Mouse (Mus musculus): Measurements from ENCODE around the gene Trim25.
A peak's percentile ranks its signal among the peaks of the same experiment; 100 is the strongest.
"Not testable (repeated sequence)": the region's sequence is repeated elsewhere in the genome, so short reads cannot be mapped to it uniquely, and the experiment has no call there.

Gene Trim25

DNA sequence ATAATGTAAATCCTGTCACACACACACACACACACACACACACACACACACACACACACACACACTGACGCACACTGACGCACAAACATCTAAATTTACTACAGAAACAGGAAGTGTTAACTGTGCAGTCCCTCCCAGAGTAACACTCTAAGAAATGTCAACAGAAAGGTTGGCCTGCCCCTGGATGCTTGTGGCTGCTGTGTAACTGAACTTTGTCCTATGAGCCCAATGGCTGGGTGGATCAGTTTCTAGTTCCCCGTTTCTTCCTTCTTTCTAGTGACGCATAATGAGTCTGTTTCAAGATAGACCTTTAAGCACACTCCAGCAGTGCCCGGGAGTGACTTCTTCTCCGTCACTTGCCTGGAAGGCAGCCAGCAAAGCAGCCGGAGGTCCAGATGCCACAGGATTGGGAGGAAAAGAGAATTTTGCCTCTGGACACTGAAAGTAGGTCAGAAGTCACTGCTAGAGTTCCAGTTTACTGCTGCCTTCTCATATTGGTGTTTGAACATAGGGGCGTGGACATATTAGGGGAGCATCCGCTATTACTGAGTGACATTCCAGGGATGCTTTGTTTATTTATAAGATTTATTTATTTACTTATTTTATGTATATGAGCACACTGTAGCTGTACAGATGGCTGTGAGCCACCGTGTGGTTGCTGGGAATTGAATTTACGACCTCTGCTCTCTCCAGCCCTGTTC, 25.2 kb downstream of the Trim25 start:
- DNase-seq (ENCODE audit: low read depth, low spot score) = no peak

DNA sequence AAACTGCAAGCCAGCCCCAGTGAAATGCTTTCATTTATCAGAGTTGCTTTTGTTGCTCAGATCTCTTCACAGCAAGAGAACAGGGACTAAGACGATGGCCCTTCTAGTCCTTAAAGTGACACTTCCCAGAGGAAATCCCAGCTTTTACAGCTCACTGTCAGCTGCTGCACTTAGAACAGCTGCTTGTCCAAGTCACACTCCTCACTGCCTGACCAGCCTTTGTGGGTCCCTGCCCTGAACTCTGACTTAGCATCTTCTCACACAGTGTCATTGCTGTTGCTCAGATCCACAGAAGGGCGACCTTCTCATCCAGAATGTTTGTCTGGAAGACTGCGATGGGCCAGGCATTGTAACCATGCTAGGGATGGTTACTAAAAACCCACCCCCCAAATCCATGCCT, 26.4 kb downstream of the Trim25 start:
- no peak for DNase-seq (ENCODE audit: low read depth, low spot score)

DNA sequence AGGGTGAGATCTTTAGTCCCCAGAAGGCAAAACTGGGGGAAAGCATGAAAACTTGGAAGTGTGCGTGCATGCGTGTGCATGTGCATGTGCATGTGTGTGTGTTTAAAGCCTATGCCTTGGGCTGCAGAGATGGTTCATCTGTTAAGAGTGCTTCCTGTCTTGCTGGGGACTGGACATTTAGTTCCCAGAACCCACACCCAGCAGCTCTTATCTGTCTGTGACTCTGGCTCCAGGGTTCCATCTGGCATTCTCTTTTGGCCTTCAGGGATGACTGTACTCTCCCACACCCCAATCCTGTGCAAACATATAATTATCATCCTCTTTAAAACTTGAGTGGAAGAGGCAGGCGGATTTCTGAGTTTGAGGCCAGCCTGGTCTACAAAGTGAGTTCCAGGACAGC, 26.9 kb downstream of the Trim25 start:
- no peak for DNase-seq (ENCODE audit: low read depth, low spot score)

DNA sequence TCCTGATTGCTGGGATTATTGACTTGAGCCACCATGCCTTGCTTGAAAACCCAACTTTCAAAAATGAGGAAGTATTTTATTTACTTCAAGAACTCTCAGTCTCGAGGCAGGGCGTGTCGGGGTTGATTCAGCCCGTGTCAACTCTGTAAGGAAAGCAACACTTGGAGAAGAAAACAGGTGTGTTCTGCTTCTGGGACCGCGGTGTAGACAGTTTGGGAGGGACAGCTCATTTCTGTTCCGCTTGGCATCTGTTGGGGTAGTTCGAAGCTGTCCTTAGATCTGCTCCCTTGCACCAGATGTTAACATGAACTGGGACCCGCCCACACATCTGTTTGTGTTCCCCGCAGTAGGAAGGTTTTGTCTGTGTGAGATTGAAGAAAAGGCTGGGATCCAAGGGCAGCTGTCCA, 28.8 kb downstream of the Trim25 start:
- DNase-seq (ENCODE audit: low read depth, low spot score) = no peak

DNA sequence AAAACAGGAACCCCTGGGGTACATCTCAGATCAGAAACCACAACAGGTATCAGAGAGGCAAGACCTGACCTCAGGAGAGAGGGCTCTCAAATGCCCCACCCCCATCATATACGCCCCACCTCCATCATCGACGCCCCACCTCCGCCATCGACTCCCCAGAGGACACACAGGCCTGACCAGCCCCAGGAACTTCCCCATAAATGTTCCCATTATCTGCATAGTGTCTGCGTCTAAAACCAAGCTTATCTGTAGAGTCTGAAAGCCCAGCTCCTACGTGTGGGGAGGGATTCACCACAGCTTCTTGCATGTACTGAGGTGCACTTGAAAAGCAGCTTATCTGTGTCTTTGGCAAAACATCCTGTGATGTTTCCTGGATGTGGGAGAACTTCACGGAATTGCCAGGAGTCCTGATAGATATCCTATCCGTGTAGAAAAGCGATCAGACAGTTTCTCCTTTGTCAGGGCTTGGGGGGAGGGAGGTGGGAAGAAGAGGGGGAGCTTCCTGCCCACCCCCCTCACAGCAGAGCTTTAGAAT, 29.8 kb downstream of the Trim25 start:
- no peak for DNase-seq (ENCODE audit: low read depth, low spot score)

DNA sequence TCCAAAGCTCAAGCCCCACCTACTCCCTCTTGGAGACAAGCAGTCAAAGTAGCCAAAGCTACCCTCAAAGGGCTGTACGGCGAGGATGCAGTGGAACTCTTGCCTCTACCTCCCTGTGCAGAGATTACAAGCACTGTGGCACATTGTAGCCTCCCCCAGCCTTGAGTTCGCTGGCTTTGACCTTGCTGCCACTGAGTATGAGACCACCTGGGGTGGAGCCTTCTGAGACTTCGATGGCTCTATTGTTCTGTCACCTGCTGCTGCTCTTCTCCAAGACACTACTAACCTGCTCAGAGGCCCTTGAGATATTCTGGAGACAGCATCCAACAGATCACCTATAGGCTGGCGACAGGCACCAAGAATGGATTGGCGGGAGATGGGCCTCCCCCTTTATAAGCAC, 31.4 kb downstream of the Trim25 start:
- DNase-seq (ENCODE audit: low read depth, low spot score) = no peak

DNA sequence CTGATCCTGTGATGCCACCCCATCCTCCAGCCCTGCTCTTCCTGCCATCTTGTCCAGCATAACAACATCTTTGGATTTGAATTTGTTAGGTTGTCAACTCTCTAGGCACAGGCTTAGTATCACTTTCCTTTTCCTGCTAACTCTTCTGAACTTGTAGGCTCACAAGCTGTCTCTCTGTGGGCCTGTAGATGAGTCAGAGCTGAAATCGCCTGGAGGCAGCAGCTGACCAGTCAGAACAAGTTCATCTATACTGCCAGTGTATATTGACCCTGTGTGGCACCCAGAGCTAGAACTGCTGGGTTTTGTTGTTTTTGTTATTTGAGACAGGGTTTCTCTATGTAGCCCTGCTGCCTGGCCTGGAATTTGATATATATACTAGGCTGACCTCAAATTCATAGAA, 32.0 kb downstream of the Trim25 start:
- DNase-seq (ENCODE audit: low read depth, low spot score) = no peak

DNA sequence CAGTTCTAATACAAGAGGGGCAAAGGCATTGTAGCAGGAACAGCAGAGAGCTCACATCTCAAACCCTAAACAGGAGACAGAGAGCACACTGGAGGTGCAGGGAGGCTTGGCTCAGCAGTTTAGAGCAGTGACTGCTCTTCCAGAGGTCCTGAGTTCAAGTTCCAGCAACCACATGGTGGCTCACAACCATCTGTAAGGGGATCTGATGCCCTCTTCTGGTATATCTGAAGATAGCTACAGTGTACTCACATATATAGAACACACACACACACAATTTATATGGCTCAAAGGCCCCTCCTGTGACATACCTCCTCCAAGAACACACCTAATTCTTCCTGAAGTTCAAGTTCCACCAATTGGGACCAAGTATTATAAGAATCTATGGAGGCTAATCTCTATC, 35.4 kb downstream of the Trim25 start:
- DNase-seq (ENCODE audit: low read depth, low spot score) = no peak

DNA sequence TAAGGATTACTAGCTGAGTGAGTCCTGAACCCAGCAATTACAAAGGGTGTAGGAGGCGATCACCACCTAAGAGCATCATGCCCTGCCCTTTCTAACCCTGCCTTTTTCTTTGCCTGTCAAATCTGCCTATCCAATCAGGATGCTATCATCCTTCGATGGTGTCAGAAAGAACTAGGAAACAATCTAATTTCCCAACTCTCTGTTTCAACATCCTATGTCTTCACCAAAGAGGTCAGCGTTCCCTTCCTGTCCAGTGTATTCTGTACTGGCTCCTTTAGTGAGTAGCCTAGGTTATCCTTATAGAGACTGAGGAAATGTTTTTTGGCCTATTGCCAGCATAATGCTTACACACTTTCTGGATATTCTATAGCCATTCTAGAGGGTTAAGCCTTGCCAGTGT, 36.4 kb downstream of the Trim25 start:
- no peak for DNase-seq (ENCODE audit: low read depth, low spot score)

DNA sequence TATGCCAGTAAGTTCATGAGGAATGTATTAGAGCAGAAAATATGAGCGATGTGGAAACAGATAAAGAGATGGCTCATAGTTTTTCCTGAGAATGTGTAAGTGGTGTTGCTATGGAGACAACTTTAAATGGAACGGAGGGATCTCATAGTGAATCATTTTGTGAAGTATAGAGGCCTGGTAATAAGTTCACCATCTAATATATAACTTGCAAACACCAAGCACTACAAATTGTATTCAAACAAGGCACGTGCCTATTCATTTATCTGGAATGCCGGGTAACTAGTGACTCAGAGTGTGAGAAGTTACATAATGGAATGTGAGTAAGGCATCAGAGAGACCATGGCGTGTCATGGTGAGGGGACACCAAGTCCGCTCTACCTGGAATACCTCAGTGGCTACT, 39.3 kb downstream of the Trim25 start:
- DNase-seq (ENCODE audit: low read depth, low spot score) = no peak

DNA sequence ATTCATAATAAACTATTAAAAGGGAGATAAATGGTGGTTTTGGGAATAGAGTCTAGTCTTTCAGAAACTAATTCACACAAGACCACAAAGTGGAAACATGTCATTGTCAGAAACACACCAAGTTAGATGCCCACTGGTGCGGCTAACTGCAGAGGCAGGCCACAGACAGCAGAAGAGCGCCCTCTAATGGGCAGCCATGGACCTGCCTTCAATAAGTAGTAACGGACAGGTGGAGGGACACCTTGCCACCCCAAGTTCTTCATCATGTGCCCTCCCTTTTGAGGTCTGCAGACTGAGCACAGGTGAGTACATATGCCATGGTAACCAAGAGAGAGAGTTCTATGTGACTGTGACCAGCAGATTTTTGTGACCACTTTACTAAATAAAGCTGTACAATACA, 40.1 kb downstream of the Trim25 start:
- DNase-seq (ENCODE audit: low read depth, low spot score) = no peak

DNA sequence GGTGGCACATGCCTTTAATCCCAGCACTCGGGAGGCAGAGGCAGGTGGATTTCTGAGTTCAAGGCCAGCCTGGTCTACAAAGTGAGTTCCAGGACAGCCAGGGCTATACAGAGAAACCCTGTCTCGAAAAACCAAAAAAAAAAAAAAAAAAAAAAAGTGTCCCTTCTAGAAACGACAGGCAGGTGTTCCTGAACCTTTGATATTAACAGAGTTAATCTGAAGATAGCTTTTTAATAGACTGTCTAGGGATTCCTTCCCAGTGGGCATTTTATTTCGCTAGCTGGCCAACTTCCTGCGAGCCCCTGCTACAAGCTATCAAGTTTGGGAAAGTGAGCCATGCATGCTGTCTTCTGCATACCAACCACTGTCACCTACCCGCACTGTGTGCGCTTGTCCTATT, 41.9 kb downstream of the Trim25 start:
- DNase-seq (ENCODE audit: low read depth, low spot score) = not testable (repeated sequence)

DNA sequence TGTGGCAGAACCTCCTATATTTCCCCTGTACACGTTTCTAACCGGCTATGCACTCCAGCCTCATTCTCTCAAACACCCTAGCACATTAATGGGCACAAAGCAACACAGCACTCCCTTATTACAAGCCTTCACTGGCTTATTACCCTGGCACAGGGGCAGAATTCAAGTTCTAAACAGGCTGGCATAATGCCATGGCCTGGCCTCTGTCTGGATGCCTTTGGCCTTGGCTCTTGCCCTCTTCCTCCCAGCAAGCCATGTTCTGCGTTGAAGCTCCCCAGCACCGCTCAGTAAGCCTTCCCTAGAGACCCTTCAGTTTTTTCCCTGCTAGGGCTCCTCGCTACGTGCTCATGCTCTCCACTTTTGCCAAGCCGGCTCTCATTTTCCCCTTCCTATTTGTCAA, 43.9 kb downstream of the Trim25 start:
- no peak for DNase-seq (ENCODE audit: low read depth, low spot score)

DNA sequence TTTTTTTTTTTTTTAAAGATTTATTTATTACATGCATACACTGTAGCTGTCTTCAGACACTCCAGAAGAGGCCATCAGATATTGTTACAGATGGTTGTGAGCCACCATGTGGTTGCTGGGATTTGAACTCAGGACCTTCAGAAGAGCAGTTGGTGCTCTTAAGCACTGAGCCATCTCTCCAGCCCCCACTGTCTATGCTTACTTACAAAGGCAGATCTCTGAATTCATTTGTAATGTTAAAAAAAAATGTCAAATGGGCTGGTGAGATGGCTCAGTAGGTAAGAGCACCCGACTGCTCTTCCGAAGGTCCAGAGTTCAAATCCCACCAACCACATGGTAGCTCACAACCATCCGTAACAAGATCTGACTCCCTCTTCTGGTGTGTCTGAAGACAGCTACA, 46.3 kb downstream of the Trim25 start:
- DNase-seq (ENCODE audit: low read depth, low spot score) = not testable (repeated sequence)

DNA sequence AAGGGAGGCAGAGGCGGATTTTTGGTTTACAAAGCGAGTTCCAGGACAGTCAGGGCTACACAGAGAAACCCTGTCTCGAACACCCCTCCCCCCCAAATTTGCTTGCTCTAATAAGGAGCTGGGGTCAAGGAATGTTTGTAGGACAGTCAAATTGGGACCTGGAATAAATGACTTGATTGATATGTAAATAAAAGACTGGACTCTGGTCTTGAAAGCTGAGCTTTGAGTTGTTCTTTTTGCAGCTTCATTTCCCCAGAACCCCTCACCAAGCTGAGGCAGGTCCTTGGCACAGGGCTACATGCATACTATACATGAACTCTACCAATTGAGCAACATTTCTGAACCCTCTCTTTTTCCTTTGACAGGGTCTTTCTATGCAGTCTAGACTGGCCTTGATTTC, 46.8 kb downstream of the Trim25 start:
- no peak for DNase-seq (ENCODE audit: low read depth, low spot score)

DNA sequence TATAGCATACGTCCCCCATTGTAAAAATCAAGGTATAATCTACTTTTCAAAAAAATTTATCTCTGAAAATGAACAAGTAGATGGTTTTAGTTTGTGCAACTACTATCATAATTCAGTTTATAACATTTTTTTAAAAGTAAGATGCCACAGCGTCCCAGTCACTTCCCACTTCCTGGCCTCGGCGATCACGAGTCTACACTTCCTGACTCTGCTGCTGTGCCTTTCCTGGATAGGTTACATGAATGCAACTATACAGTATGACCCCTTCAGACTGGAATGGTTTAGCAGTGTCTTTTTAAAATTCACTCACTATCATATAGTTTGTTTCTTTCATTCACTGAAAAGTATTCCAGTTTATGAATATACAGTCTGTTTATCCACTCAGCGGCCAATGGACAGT, 52.6 kb downstream of the Trim25 start:
- DNase-seq (ENCODE audit: low read depth, low spot score) = no peak

DNA sequence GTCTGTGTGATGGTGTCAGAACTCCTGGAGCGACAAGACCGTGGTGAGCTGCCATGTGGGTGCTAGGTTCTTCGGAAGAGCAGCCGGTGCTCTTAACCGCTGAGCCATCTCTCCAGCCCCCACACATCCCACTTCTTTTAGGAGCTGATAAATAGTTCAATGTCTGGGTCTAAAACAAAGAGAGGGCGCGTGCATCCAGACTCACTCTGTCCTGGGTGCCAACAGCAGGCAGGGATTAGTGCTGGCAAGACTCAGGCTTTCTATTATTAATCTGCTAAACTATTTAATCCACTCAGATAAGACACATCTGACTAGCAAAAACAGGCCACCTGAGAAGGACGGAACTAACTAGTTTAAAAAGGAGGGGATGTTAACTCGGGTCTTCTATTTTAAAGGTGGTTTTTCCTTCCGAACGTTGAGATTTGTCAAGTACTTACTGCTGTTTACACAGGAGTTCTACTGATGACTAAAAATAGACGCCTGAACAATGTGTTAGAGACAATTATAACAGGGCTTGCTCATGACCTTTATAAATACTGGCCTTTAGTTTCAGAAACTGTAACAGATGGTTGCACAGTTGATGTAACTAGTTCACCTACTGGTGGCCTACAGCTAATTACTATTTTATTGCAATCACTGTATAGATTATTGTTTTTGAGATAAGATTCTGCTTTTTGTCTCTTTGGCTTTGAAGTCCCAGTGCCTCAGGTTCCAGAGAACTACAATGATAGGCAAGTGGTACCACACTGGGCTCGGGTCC, 56.9 kb downstream of the Trim25 start:
- DNase-seq (ENCODE audit: low read depth, low spot score) = no peak

DNA sequence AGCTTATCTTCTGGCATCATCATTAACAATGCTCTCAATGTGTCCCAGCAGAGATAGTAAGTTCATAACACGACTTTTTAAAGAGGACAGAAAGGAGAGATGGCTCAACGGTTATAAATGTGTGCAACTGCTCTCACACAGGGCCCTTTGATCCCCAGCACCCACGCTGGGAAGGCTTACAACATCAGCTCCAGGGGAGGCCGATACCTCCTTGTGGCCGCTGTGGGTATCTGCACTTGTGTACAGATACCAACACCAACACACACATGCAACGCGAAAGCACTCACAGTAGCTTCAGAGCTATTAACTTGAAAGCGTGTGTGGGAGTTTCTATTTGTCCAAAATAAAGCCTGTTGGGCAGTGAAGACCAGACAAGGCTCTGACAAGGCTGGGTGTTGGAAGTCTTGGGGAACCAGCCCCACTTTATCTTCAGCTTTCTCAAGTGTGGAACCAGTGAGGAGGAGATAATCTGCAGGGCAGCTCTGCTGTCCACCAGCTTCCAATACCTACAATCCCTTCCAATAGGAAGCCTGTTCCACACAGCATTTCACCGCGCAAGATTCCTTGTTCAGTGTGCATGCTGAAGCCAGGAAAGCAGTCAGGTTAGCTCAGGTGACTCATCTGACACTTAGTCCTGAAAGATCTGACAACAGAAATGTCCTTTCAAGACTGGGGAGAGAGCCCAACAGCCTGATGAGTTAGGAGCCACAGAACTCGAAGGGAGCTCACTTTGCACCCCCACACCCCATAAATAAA, 59.5 kb downstream of the Trim25 start:
- no peak for DNase-seq (ENCODE audit: low read depth, low spot score)

DNA sequence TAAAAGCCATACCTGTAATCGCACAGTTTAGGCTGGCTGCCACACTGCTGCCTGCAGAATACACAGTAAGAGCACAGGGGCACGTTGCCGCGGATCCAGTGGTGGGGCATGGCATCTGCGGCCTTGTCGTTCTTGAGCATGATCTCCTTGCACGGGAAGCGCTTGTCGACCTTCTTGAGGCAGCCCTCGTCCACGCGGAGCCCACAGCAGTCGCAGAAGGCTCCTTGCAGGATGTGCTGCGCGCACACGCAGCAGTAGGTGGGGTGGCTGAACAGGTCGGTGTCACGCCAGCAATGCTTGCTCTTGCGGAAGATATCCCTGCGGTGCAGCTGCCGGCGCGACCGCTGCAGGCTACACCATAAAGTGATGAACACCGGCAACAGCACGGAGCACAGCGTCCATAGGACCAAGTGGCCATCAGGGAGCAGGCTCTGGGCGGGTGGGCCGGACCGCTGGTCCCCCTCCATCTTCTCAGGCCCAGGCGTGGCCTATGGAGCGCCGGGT, 60.8 kb downstream of the Trim25 start:
- DNase-seq (ENCODE audit: low read depth, low spot score) = peak; percentile 35

DNA sequence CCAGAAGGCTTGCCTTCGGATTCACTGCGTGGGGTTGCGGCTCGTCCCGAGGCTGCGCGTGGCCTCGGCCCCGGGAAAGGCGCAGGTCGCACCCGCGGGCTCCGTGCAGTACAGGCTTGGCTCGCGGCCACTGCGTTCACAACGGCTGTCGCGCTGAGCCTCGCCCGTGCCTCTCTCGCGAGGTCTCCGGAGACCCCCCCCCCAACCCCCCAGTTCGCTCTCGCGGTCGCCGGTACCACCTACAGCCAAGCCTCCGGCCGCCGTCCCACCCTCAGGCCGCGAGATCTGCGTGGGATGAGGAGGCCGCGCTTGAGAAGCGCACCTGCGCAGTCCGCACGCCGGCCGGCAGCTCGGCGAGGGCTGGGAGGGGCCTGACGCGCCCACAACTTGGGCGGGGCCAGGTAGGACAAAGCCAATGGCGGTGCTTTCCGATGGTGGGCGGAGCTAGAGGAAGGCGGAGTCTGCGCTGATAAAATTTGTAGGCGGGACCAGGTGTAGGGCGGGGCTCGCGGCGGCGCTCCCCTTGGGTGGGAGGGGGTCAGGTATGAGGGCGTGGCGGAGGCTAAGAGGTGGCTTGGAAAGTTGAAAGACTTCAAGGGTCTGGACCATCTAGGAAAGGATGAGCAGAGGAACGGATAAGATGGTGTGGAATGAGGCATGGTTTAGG, 61.4 kb downstream of the Trim25 start:
- DNase-seq (ENCODE audit: low read depth, low spot score) = peak; percentile 80

DNA sequence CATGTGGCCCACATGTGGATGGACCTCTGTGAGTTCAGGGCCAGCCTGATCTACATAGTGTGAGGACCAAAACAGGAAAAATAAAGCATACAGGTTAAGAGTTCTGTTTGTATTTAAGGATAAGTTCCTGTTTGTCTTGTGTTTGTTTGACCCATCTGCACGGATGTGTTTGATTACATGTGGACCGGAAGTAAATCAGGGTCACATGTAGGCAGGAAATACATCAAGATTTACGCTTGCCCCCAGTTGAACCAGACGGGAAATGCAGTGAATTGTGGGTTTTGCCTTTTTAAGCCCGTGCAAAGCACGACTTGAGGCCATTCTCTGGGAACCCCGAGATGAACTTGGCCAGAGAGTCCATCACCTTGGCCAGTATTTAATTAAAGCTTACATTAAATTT, 62.2 kb downstream of the Trim25 start:
- no peak for DNase-seq (ENCODE audit: low read depth, low spot score)

DNA sequence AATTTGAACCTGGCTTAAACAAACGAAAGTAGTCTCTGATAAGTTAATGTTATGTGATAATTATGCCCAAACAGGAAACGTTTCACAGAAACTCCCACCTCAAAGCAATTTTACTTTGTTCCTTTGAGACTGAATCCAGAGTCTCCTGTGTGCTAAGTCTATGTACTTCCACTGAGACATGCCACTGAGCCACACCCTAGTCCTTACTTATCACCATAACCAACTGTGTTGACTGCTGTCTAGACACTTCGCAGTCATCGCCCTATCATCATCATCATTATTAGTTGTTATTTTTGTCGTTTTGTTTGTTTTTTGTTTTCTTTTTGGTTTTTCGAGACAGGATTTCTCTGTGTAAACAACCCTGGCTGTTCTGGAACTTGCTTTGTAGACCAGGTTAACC, 65.1 kb downstream of the Trim25 start:
- DNase-seq (ENCODE audit: low read depth, low spot score) = no peak

All from embryo, embryonic 11.5 days (tissue).